Mouse (Mus musculus): Measurements from ENCODE around the gene Cep83.

GRCm38 (mm10) chr10:94747011-94747410 lies 58.6 kb downstream of the Cep83 start:
- TF ChIP-seq FLI1 (IDR thresholded peaks at IDR 0.05; ENCODE audit: low read length), result no peak
- no peak for TF ChIP-seq GATA1 (IDR thresholded peaks at IDR 0.05; ENCODE audit: borderline replicate concordance, low read length)
